Mouse (Mus musculus) effector memory CD4-positive, alpha-beta T cell, adult 5 months (primary cell): Measurements from ENCODE around the gene Mab21l3. TPM values are rescaled to one million over a fixed set of nuclear protein-coding genes. Genes with fewer than 3 reads are reported as not detected.

ENCODE experiments used
- polyA plus RNA-seq: library from polyadenylated mRNA; unstranded; fragments of 100-300 nt; shearing (Covaris generic); gene quantifications from one replicate; pipeline ENCODE4 v1.2.1, GENCODE M21; 2017

Gene Mab21l3
- not detected for polyA plus RNA-seq

DNA sequence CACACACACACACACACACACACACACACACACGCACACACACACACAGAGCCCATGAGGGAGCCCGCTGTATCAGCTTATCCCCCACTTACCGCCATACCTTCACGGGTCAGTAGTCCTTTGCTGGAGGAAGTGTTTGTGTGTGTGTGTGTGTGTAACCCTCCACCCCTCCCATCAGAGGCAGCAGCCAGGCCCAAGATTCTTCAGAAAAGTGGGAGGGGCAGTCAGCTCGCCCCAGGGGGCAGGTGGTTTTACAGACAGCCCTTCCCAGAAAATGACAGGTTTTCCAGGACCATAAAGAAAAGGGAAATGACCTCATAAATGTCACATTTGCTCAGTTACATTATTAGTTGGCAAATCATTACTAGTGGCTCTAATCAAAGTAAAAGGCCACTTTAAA is at the start of gene Mab21l3:
Gene Mab21l3, minus strand, starts transcription at position 144 of the 400 bp plus-strand sequence.

Other genes starting within 250 kb of the Mab21l3 start
- gene Atp1a1, start 244.3 kb downstream of the Mab21l3 start, polyA plus RNA-seq = 119 TPM
- gene Slc22a15, start 75.5 kb upstream of the Mab21l3 start, polyA plus RNA-seq = 12.0 TPM
- not detected for gene Nhlh2, start 161.1 kb upstream of the Mab21l3 start, polyA plus RNA-seq
- gene Casq2, start 237.5 kb upstream of the Mab21l3 start, polyA plus RNA-seq = not detected